Mouse (Mus musculus) CD4-positive, CD25-positive, alpha-beta regulatory T cell, adult 4 months (primary cell): ENCODE results near the gene Panx1. TPM values are rescaled to one million over a fixed set of nuclear protein-coding genes. Genes with fewer than 3 reads are reported as not detected.

Experiments
- ATAC-seq: one replicate; pipeline ENCODE4 v1.8.0; 2017
- polyA plus RNA-seq, 2 experiments: library from polyadenylated mRNA; unstranded; fragments of 100-300 nt; shearing (Covaris generic); gene quantifications; one replicate each; pipeline ENCODE4 v1.2.1; 2017

Panx1 gene
- polyA plus RNA-seq, 2 experiments from 2014 or later: 16.1 to 23.4 TPM

- no peak for ATAC-seq
Measured at GRCm38 (mm10) chr9:14970805-14971525, 74.3 kb downstream of the Panx1 start.

DNA sequence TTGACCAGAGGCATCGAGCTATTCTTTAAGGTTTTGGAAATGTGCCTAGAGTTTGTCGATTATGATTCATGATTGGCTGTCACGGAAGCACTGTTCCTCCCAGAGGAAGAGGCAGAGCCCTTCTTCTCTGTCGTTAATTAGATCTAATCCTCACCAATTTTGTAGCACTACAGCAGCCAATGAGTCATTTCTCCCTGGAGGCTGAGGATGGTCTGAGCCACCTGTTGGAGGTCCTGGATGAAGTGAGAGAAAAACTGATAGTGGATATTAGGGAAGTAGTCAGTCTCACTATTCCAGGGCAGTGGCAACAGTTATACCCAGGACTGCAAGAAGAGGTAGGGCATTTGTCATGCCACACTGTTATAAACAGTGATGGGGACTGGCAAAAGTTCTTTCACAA is 75.1 kb downstream of the Panx1 start:
- ATAC-seq: no peak

DNA sequence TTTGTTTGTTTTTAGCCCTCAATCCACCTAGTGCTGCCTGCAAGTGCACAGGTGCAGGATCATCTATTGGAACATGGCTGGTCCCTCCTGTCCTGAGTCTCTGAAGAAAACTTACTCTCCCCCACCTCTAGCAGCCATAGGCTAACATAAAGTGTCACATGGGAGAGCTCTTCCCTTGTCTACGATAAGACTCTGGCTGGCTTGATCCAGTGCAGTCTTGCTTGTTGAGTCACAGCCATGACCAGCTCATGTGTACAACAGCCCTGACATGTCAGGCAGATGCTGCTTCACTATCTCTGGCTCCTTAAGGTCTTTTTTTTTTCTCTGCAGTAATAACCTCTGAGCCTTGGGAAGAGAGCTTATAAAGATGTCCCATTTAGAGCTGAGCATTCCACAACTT is 77.7 kb downstream of the Panx1 start:
- peak; percentile 12 for ATAC-seq

- ATAC-seq: peak; percentile 85
Measured at GRCm38 (mm10) chr9:14966787-14967186, 78.5 kb downstream of the Panx1 start.

- no peak for ATAC-seq
Measured at GRCm38 (mm10) chr9:14965368-14965767, 79.9 kb downstream of the Panx1 start.

DNA sequence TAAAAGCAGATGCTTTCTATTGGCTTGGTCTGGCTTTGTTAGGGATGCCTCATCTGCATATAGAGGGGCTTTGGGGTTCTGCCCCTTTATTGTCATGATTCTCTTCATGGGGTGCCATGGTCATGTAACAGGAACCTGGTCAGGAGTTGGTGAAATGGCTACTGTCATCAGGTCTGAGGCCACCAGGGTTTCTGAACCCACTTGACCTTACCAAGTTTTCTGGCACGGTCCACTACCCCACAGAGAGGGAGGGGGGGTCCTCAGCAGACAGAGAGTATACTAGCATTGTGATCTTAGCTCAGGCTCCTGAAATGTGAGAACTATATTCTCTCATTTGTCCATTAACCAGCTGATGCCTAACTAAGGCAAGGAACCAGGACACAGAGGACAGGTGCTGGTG is 82.5 kb downstream of the Panx1 start:
- no peak for ATAC-seq

GRCm38 (mm10) chr9:14954659-14955058 is 90.6 kb downstream of the Panx1 start:
- ATAC-seq: no peak

Other genes starting within 250 kb of the Panx1 start
- 100 to 1,000 TPM; 158 to 164 TPM for gene Gpr83, start 185.3 kb downstream of the Panx1 start, polyA plus RNA-seq
- gene Izumo1r, start 141.5 kb downstream of the Panx1 start, polyA plus RNA-seq: 1,000 to 10,000 TPM; 1,336 to 1,816 TPM
- not detected for gene Hephl1, start 66.6 kb upstream of the Panx1 start, polyA plus RNA-seq
- gene Vstm5, start 193.6 kb upstream of the Panx1 start, polyA plus RNA-seq: under 1 TPM in 1 of 2 experiments, not detected in 1; 0.22 TPM
- gene Med17, start 234.5 kb upstream of the Panx1 start, polyA plus RNA-seq: 10 to 100 TPM; 22.7 to 23.9 TPM